Mouse (Mus musculus): Measurements from ENCODE around the gene Dapp1.

The Dapp1 gene

DNA sequence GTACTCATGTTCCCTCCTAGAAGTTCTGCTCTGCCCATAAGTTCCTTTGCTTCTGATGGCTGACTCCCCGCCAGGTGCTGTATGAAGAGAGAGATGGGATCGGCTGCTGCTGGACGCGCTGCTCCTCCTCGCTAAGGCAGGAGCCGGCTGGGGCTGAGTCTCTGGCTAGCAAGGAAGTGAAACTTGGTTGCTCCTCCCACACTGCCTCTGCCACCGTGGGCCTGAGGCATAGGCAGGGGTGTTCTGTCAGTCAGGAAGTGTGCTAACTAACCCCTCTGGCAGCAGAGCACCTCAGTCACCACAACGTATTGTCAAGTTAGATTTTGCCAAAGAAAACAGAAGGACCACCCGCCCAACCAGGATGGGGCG is at the start of gene Dapp1:
TSS of gene Dapp1 (minus strand) at position 164 of the 369 bp plus-strand sequence.
- peak; percentile 73 to 85 for DNase-seq (ENCODE audit: inconsistent age in 2 of 2, low spot score in 1 of 2)

DNA sequence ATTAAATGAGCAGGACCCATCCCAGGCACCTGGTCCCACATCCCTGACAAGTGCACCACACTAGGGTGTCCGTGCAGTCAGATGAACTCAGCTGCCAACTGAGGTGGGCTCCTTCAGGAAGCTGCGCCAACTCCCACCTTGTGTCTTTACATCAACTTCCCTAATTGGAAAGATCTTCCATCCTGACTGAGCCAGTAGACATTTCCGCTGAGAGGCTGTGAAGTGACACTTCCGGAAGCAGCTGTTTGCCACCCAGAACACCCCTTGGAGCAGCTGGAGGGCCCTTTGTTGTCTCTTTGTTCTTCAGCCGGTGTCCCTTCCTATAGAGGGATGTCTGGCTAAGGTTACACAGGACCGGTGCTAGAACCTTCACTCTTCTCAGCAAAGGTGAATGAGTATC is 49.2 kb upstream of the Dapp1 start:
- no peak for DNase-seq (ENCODE audit: inconsistent age in 2 of 2, low spot score in 1 of 2)

DNA sequence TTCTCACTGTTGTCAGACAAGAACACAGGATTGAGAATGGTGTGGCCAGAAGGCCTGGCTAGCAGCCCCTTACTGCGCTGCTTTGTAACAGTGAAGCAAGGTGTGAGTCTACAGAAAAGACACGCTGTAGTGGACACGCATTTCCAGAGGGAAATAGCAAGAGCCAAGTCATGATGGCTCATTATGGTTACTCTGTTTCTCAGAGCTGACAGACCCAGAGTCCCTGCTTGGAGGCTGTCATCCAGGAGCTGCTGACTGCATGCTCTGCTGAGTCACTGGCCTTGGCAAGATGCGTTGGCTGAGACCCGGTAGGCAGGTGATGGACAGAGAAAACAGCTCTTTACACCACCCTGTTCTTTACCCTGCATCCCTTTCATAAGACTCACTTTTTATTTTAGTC is 48.0 kb upstream of the Dapp1 start:
- DNase-seq (ENCODE audit: inconsistent age in 2 of 2, low spot score in 1 of 2): peak; percentile 89 to 91

DNA sequence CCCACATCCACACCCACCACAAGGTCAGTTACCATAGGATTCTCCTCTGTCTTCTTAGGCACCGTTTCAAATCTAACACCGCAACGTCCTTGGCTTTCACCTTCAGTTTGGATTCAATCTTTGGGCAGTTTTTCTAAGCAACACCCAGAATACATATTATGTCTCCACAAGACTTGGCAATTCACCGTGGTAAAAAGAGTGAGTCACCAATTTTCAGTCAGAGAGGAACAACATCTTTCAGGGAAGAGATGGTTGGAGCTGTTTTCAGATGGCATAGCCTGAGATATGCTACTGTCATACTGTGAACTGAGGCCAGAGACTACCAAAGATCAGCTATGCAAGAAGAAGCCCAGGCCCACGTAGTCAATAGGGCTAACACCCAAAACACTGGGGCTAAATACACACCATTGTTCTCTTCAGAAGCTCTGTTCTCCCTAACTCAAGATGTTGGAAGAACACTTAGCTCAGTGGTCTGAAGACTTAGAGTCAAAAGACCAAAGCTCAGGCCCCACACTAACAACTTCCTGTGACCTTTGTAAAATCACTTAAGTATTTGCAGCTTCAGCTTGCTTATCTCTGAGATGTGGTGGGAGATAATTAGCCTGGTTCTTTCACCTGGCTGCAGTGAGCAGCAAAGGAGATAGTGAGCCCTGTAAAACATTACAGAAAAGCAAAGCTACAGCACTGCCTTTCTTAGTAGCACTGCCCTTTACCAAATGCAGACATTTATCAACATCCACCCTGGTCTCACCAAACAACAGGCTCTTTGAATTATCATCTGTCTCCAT is 46.4 kb upstream of the Dapp1 start:
- no peak for DNase-seq (ENCODE audit: inconsistent age in 2 of 2, low spot score in 1 of 2)

DNA sequence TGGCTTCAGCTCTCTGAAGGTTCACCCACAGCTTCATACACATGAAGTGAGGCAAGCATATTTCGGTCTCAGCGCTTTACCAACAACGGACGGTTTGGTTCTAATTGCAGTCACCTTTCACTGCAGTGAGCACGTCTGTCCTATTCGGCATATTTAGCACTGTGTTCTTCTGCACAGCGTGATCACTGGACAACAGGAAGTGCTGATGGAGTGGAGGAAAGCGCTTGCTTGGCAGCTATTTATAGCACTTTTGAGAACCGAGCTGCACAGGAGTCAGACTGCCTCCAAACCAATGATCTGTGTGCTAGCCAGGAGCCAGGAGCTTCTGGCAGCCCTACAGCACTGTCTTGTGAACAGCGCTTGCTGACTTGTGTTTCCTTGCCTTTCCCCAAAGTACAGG is 44.9 kb upstream of the Dapp1 start:
- no peak for DNase-seq (ENCODE audit: inconsistent age in 2 of 2, low spot score in 1 of 2)

DNA sequence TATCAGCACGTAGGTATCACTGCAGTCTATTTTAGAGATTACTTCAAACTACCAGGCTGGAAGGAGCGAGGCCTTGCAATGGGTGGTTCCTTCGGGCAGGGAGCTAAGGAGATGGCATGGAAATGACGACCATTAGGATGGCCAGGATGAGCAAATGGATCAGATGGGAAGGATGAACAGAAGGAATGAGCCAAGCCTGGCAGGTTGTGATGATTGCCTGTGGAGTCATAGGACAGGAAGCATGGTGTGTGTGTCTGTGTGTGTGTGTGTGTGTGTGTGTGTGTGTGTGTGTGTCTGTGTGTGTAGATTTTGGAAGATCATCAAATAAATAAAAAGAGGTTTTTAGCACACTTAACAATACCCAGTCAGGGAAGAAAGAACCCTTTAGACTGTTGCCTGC is 41.3 kb upstream of the Dapp1 start:
- DNase-seq (ENCODE audit: inconsistent age in 2 of 2, low spot score in 1 of 2): no peak

DNA sequence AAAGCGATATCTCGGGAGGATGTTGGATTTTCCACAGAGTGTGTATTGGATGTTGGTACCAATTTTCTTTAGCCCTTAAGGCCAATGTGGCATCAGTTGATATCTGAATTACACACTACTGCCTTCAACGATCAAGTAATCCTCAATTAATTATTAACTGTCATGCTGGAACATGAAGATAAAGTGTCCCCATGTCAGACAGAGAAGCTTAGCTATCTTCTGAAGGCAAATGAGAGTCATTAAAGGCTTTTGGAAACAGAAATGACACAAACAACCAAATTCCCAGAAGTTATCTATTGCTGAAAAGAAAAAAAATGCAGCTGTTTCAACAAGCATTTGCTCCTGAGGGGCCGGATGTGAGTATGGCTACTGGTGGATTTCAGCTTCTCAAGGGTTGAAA is 40.7 kb upstream of the Dapp1 start:
- DNase-seq (ENCODE audit: inconsistent age in 2 of 2, low spot score in 1 of 2): no peak

DNA sequence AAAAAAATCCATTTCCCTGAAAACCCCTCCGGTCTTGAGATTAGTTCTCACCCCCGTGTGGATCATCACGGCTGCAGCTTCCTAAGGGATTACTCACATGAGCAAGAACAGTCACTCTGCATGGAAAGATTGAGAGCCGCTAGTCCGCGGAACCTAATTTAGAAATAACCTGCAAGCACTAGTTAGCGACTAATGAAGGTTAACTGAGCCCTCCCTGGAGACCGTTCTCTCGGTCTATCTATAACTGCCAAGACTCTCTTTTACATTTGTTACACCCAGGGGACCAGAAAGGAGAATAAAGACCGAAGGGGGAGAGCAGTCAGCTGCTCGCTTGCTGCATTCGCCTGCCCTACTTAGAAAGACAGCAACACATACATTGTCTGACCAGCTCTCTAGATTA is 35.5 kb upstream of the Dapp1 start:
- DNase-seq (ENCODE audit: inconsistent age in 2 of 2, low spot score in 1 of 2): no peak

DNA sequence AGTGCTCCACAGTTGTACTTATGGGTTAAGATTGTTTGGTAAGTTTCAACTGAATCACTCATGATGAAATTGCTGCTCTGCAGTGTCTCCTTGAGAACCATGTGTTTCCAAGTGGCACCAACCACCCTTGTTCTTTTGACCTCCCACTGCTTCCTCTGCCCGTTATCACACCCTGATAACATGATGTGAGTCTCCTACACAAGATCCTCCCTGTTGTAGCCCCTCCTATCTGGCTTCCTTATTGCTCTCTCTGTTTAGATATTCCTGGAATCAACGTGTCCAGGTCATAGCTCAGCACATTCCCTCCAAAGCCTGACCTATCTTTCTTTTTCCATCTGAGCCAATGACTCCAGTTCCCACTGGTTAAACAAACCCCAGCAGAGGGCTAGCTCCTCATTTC is 33.4 kb upstream of the Dapp1 start:
- no peak for DNase-seq (ENCODE audit: inconsistent age in 2 of 2, low spot score in 1 of 2)

DNA sequence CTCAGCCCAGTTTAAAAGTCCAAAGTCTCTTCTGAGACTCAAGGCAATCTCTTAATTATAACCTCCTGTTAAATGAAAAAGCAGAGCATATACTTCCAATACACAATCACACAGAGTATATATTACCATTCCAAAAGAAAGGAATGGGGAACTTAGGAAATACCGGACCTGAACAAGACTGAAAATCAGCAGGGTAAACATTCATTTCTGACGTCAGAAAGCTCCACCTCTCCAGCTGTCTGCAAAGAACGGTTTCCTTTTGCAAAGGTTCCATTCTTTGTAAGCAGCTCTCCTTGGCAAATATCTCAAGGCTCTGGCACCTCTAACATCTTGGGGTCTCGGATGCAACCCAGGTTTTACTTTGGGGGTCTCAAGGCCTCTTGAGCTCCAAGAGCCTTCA is 31.0 kb upstream of the Dapp1 start:
- DNase-seq (ENCODE audit: inconsistent age in 2 of 2, low spot score in 1 of 2): no peak

DNA sequence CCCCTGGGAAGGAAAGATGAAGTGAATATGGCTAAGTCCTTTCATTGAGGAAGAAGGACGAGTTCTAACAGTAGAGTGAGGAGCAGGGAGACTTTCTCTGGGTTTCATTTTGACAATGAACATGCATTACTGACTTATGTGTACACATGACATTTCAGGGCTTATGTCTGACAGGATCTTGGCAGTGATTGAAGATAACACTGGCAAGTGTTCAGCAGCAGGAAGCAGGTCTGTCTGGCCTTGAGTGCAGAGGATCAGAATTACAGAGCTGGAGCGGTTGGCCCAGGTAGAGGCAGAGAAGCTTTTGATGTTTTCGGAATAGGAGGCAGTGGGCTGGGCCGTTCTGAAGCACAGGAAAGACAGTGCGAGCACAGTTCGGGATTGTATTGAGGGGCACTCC is 26.8 kb upstream of the Dapp1 start:
- peak; percentile 48 to 74 for DNase-seq (ENCODE audit: inconsistent age in 2 of 2, low spot score in 1 of 2)

DNA sequence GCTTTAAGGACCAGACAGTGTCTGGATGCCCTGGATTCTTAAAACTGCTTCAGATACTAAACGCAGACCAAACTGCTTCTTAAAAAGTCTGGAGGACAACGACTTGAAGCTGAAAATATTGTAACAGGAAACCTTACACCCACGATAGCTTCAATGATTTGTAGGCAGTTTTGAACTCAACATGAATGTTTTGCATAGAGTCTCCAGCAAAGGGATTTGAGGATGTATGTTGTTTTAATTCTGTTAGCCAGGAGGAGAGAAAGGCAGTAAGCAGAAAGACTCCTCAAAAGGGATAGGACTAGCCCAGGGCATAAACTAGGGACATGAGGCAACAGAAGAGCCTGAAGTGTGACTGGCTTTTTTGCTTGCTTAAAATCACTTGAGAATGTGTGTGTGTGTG is 25.6 kb upstream of the Dapp1 start:
- no peak for DNase-seq (ENCODE audit: inconsistent age in 2 of 2, low spot score in 1 of 2)

DNA sequence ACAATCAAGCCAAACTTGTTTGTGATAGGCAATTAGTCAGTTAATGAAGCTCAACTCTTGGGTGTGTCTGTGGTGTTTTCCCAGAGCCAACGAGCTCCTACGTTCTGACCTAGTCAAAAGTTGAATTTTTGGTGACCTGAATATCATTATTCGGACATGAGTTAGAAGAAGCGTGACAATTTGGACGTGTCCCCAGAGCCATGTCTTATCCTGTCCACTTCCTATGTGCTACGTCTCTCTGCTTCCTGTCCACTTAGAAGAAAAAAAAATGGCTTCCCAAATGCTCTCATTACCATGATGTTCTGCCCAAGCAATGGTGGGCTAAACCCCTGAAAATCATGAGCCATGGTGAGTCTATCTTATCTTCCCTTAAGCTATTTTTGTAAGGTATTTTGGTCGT is 21.9 kb upstream of the Dapp1 start:
- DNase-seq (ENCODE audit: inconsistent age in 2 of 2, low spot score in 1 of 2): no peak

DNA sequence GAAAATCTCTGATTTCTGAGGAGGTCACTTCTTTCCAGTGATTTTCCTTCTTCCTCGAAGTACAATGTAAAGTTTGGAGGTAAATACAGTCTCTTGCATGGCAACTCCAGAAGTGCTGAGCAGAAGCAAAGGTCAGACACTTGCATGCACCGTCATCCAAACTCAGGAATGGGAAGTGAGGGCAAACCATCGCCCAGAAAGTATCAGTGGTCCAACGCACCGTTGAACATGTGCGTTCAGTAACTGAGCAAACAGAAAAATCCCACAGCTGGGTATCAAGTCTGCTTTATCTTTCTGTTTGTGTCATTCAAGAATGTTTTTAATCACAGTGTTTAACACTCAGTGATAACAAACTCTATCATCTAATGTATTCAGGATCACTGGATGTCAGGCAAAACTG is 21.2 kb upstream of the Dapp1 start:
- DNase-seq (ENCODE audit: inconsistent age in 2 of 2, low spot score in 1 of 2): no peak

DNA sequence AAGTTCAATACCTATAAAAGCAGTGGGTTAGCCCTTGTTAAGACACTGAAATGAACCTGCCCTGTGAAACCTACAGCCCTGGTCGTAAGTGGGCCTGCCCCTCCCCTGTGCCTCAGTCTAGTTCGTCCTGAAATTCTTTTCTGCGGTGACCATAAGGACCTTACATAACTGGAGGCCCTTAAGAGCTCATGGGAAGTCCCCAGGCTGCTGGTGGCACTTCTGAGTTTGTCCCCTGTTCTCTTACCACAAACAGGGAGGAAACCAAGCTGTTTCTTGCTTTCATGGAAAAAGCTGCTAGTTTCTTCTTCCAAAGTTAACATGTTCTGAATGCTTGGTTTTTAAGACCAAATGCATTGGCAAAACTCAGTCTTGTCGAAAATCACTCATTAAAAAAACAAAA is 20.5 kb upstream of the Dapp1 start:
- no peak for DNase-seq (ENCODE audit: inconsistent age in 2 of 2, low spot score in 1 of 2)

DNA sequence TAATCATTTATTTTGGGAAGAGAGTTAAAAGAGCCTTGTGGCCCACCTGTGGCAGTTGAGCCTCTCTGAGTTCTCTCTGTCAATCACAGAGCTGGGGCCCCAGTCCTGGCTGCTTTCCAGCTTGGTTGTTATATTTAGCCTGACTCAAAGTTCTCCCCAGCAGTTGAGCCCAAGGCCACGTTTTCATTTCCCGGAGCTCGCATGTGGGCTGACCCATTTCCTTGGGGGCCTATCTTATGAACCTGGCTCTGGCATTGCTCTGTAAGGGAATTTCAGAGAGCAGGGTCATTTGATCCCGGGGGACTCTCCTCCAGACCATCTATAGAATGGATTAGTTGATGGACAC is 19.4 kb upstream of the Dapp1 start:
- peak; percentile 65 to 84 for DNase-seq (ENCODE audit: inconsistent age in 2 of 2, low spot score in 1 of 2)

DNA sequence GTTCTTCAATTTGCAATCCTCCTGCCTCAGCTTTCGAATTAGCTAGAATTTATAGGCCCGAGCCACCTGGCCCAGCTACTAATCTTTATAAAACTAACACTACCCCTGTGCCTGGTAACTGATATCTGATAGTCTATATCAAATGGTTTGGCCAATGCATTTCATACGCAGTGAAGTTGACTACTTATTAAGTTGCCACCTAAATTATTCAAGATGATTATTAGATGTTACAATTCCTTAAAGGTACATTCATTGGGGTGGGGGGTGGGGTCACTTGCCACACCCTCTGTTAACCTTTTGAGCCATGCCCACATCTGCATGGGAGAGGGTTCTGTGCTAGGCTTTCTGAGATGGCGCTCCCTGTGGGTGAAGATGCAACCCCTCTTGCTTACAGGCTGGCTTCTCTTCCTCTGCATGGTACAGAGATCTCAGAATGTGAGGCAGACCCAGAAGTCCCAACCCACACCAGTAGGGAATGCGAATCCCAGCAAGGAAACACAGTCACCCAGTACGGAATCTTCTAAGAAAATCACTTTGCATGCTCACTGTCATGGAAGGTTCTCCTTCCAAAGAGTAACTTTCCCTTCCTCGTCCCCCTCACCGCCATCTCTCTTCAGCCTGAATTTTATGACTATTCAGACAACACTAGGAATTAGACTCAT is 18.8 kb upstream of the Dapp1 start:
- DNase-seq (ENCODE audit: inconsistent age in 2 of 2, low spot score in 1 of 2): no peak

DNA sequence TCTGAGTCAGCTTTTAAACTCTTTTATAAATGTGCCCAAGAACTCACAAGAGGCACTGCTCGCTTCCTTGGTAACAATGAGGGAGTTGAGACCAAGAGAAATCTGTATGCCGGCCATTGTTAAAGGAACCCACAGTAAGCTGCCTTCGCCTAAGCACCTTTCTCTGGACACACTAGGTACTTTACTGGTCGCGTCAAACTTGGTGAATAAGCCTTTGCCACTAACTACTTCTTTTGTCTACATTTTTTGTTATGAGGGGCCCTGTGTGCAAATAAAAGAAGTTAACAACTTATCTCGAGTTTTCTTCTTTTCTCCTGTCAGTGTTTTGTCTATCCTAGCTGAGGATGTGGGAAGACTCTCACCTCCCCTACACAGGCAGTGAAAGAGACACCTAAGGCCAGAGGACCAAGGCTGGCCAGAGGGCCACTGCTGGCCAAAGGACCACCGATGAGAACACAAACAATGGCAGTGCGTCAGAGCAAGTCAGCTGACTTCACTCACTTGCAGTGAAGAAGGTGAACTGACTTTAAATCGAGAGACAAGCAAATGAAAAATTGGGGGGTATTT is 18.0 kb upstream of the Dapp1 start:
- no peak for DNase-seq (ENCODE audit: inconsistent age in 2 of 2, low spot score in 1 of 2)

DNA sequence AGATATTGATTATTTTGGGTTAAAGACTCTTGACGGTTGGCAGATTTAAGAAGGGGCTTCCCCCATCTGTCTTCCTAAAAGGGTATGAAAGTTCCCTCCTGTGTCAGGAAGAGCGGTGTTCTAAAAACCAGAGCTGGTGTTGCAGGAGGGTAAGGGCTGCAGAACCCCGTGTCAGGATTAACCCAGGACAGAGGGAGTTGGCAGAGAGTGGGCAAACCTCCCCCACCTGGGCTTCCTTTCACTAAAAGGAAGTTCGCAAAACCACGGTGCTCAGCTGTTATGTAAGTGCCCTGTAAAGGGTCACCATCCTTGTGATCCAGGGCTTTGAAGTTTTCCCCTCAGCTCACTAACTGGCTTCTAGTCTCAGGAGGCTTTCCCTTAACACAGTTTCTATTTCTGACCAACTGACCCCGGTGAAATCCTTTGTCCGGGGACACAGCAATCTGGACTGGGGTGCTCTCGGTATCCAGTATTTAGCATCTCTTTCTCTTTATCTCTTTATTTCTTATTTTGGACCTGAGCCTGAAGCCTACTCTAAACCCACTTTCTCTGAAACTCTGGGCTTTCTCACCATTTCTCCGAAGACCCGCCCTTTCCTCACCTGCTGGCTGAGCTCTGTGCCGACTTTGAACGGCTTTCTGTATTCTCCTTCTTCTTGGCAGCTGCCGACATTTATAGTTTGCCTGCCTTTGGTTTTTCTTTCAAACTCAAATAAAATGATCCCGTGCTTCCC is 17.3 kb upstream of the Dapp1 start:
- DNase-seq (ENCODE audit: inconsistent age in 2 of 2, low spot score in 1 of 2): peak in 1 of 2 experiments; percentile 69

DNA sequence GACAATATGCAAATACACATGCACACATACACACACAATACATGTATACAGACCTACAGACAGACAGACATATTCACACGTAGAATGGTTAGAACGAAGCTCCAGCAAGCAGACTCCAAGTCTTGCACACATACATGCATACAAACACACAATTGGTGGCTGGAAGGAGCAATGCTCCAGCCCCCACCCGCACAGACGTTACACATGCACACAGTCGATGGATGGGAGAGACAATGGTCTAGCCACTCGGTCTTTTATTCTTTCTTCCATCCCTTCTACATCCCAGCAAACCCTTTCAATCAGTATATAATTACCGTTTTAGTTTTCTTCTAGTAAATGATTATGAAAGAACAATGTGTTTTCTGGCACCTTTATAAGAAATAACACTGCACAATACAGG is 14.1 kb upstream of the Dapp1 start:
- no peak for DNase-seq (ENCODE audit: inconsistent age in 2 of 2, low spot score in 1 of 2)

DNA sequence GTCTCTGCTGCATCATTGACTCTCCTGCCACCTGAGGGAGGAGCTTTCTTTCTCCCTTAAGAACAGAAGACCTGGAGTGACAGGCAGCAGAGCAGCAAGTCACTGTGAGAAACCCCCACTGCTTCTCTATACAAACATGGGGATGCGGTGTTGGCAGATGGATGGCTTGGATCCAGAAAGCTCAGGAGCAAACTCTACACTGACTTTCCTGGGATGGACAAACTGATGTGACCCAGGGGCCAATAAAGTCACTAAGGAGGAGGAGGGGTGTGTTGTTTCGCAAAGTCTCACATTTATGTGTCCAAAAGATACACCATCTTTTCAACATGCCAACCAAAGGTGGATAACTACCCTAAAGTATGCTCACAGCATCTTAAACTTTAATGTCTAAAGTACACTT is 12.9 kb upstream of the Dapp1 start:
- DNase-seq (ENCODE audit: inconsistent age in 2 of 2, low spot score in 1 of 2): no peak

DNA sequence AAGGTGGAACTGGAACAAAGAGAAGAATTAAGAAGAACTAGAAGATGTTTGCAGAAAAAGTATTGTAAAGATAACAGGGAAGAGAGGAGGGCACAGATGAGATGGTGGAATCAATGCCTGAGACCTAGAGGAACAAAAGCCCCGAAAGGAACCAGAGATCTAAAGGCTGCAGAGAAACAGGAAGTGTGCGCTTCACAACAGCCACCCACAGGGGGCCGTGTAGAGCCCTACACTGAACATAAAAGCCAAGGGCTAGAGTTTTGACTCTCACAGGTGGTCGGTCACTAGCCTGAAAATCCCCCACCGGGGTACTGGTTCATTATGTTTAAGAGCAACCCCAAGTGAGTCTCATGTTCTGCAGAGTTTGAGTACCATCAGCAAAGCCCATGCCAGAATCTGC is 11.0 kb upstream of the Dapp1 start:
- DNase-seq (ENCODE audit: inconsistent age in 2 of 2, low spot score in 1 of 2): no peak
